Comparison of ENCODE assay signal across 8 mouse cellular contexts in genomic region chr14:79587852-79588229, GRCm38 (mm10). TPM values are rescaled to one million over a fixed set of nuclear protein-coding genes. Genes with fewer than 3 reads are reported as not detected.
DNase-seq lines count a peak whose midpoint lies in the region; ATAC-seq and TF ChIP-seq lines count a peak whose summit lies in the region.

No protein-coding gene starts in this region.

- peaks cover 15% of the 10 kb centered on the region for H3K4me1 ChIP-seq in kidney, embryonic 15.5 days
- peaks cover 18% of the 10 kb centered on the region for H3K4me1 ChIP-seq in bone marrow macrophage, adult 2 months (ENCODE audit: control insufficient read depth, insufficient read depth, low read length)
- H3K4me1 ChIP-seq in hindbrain, embryonic 12.5 days: peaks cover 21% of the 10 kb centered on the region
- H3K4me1 ChIP-seq in midbrain, embryonic 14.5 days (ENCODE audit: control insufficient read depth, insufficient read depth, low read length): peaks cover 16% of the 10 kb centered on the region

- H3K27me3 ChIP-seq in kidney, embryonic 15.5 days: no peaks in the 10 kb centered on the region
- H3K27me3 ChIP-seq in hindbrain, embryonic 12.5 days: no peaks in the 10 kb centered on the region
- H3K27me3 ChIP-seq in midbrain, embryonic 14.5 days (ENCODE audit: control insufficient read depth, insufficient read depth, low read length): no peaks in the 10 kb centered on the region

- 0 out of 2 replicates have a peak, but pooled peaks cover 7% of the 10 kb centered on the region for H3K36me3 ChIP-seq in kidney, embryonic 15.5 days
- H3K36me3 ChIP-seq in hindbrain, embryonic 12.5 days: no peaks in the 10 kb centered on the region
- no peaks in the 10 kb centered on the region for H3K36me3 ChIP-seq in midbrain, embryonic 14.5 days (ENCODE audit: control insufficient read depth, insufficient read depth, low read length)

- peak overlapping the region; percentile 81 for H3K4me3 ChIP-seq in kidney, embryonic 15.5 days (replicated peaks)
- H3K4me3 ChIP-seq in bone marrow macrophage, adult 2 months (ENCODE audit: insufficient read depth, low read length): peak overlapping the region; percentile 76
- H3K4me3 ChIP-seq in hindbrain, embryonic 12.5 days: peak overlapping the region; percentile 65
- H3K4me3 ChIP-seq in midbrain, embryonic 14.5 days (replicated peaks; ENCODE audit: low read depth, low read length): peak overlapping the region; percentile 52

- no peak for DNase-seq in kidney, adult 8-10 months
- DNase-seq in midbrain, embryonic 14.5 days: no peak
- no peak for DNase-seq in ovary, postnatal 14 days (ENCODE audit: low spot score)
- no peak for DNase-seq in ovary, postnatal 36 days (ENCODE audit: low spot score)
- no peak for DNase-seq in adrenal gland, adult 2 months

- TF ChIP-seq CTCF in bone marrow macrophage, adult 2 months (IDR thresholded peaks at IDR 0.05; ENCODE audit: low read depth, low read length): no peak

- no peaks in the 10 kb centered on the region for H3K9me3 ChIP-seq in kidney, embryonic 15.5 days (replicated peaks)
- no peaks in the 10 kb centered on the region for H3K9me3 ChIP-seq in hindbrain, embryonic 12.5 days (replicated peaks)
- no peaks in the 10 kb centered on the region for H3K9me3 ChIP-seq in midbrain, embryonic 14.5 days (ENCODE audit: control insufficient read depth, low read length)

- peak overlapping the region; percentile 76 for H3K4me2 ChIP-seq in kidney, embryonic 15.5 days
- peak overlapping the region; percentile 85 for H3K4me2 ChIP-seq in hindbrain, embryonic 12.5 days (replicated peaks)
- H3K4me2 ChIP-seq in midbrain, embryonic 14.5 days (ENCODE audit: low read length): peak overlapping the region; percentile 64

- under 1% methylated on average over 9 of the region's 9 CpGs for WGBS in kidney, embryonic 15.5 days
- 2% methylated on average over 9 of the region's 9 CpGs for WGBS in hindbrain, embryonic 12.5 days
- WGBS in midbrain, embryonic 14.5 days: 2% methylated on average over 9 of the region's 9 CpGs

- no peak for TF ChIP-seq POLR2A in bone marrow macrophage, adult 2 months (IDR thresholded peaks at IDR 0.05; ENCODE audit: borderline replicate concordance, low read depth, low read length)

- peak overlapping the region; percentile 71 for H3K9ac ChIP-seq in kidney, embryonic 15.5 days
- H3K9ac ChIP-seq in hindbrain, embryonic 12.5 days: peak overlapping the region; percentile 75
- H3K9ac ChIP-seq in midbrain, embryonic 14.5 days (replicated peaks; ENCODE audit: low read length): peak overlapping the region; percentile 54

- peak overlapping the region; percentile 97 for H3K27ac ChIP-seq in kidney, embryonic 15.5 days
- peak overlapping the region; percentile 49 for H3K27ac ChIP-seq in bone marrow macrophage, adult 2 months (ENCODE audit: insufficient read depth, low read depth, low read length)
- peak overlapping the region; percentile 95 for H3K27ac ChIP-seq in hindbrain, embryonic 12.5 days
- H3K27ac ChIP-seq in midbrain, embryonic 14.5 days (replicated peaks; ENCODE audit: low read depth, low read length): peak overlapping the region; percentile 95

- peak; percentile 43 for ATAC-seq in kidney, embryonic 15.5 days (replicated peaks; ENCODE audit: low FRiP score)
- ATAC-seq in hindbrain, embryonic 12.5 days (ENCODE audit: low FRiP score): peak; percentile 46
- peak; percentile 40; the same call in 1 of the 2 replicates for ATAC-seq in midbrain, embryonic 14.5 days (ENCODE audit: low FRiP score, low TSS enrichment)

RNA-seq across cellular contexts. Expression of gene Sugt1, which starts 0.3 kb away (rescaled TPM):
- 122 and 131 TPM in 2 replicates for polyA plus RNA-seq in kidney, embryonic 15.5 days (2015; fragmentation: Nextera tagmentation; extraction: Ambion mirVana)
- polyA plus RNA-seq in bone marrow macrophage, adult 2 months (2012; ENCODE audit: insufficient read depth, insufficient read length, missing spikeins): 179 and 188 TPM in 2 replicates
- 128 and 133 TPM in 2 replicates for polyA plus RNA-seq in hindbrain, embryonic 12.5 days (2016; fragmentation: Nextera tagmentation; extraction: Ambion mirVana)
- polyA plus RNA-seq in midbrain, embryonic 14.5 days (2014; fragmentation: Nextera tagmentation; extraction: Ambion mirVana): 120 and 128 TPM in 2 replicates
- total RNA-seq in adrenal gland, adult 2 months (2021): 100 to 1,000 TPM; 106 to 130 TPM
- 3.6 and 4.3 TPM in 2 replicates for polyA plus RNA-seq in adrenal gland, adult 2 months (2012; rRNA removed)

Comparison
In these comparisons a context has a peak if more than half of its experiments do, and no peak if none do; other contexts are left out.
1. RNA of gene Sugt1, which starts 0.3 kb away (polyA plus RNA-seq): 179 to 188 TPM in bone marrow macrophage, adult 2 months, 128 to 133 TPM in hindbrain, embryonic 12.5 days, 120 to 128 TPM in midbrain, embryonic 14.5 days and 122 to 131 TPM in kidney, embryonic 15.5 days; 3.6 to 4.3 TPM in adrenal gland, adult 2 months; every median in the first group is over 10 times any median in the second.
2. Peak in every context shown above with its lines, with median percentiles within 50 percentile points of each other: ATAC-seq, H3K27ac ChIP-seq, H3K4me2 ChIP-seq, H3K4me3 ChIP-seq and H3K9ac ChIP-seq.